Mouse (Mus musculus) small intestine, adult 2 months (tissue): ENCODE data around the gene 1700066M21Rik. TPM values are rescaled to one million over a fixed set of nuclear protein-coding genes. Genes with fewer than 3 reads are reported as not detected.

Experiments
- H3K27ac ChIP-seq: fragments of 200-500 bp; 2 replicates; pipeline ENCODE4 v1.5.1; 2012; ENCODE audit warnings: low read depth, low read length, control low read depth, inconsistent platforms; ENCODE audit not compliant: insufficient read depth
- H3K27me3 ChIP-seq: fragments of 200-500 bp; 2 replicates; pipeline ENCODE4 v1.6.1; 2012; ENCODE audit warnings: mild to moderate bottlenecking, moderate library complexity, low read length, inconsistent platforms; ENCODE audit not compliant: control insufficient read depth, insufficient read depth
- H3K36me3 ChIP-seq: fragments of 200-500 bp; 2 replicates; pipeline ENCODE4 v1.6.1; 2012; ENCODE audit warnings: mild to moderate bottlenecking, low read length, control low read depth, inconsistent platforms; ENCODE audit not compliant: control insufficient read depth, insufficient read depth
- H3K4me1 ChIP-seq: fragments of 200-500 bp; 2 replicates; pipeline ENCODE4 v1.6.1; 2012; ENCODE audit warnings: low read length, inconsistent platforms, mixed read lengths; ENCODE audit not compliant: control insufficient read depth, insufficient read depth, insufficient read length
- H3K4me3 ChIP-seq: fragments of 200-500 bp; 2 replicates; pipeline ENCODE4 v1.5.1; 2012; ENCODE audit warnings: low read depth, mild to moderate bottlenecking, control low read depth, inconsistent platforms, low read length, moderate library complexity
- CTCF ChIP-seq: fragments of 200-500 bp; IDR thresholded peaks from 2 replicates; pipeline ENCODE4 v1.5.1; 2012; ENCODE audit warnings: low read depth, mild to moderate bottlenecking, control low read depth, inconsistent platforms, low read length, moderate library complexity, mixed read lengths; ENCODE audit not compliant: insufficient replicate concordance, insufficient read length; ENCODE audit errors: extremely low read depth
- POLR2A ChIP-seq: fragments of 200-500 bp; IDR thresholded peaks from 2 replicates; pipeline ENCODE4 v1.6.1; 2012; ENCODE audit warnings: low read depth, mild to moderate bottlenecking, control low read depth, inconsistent platforms, low read length, moderate library complexity
- WGBS: fragments of 180-500 bp; shearing (Covaris S2); methylation state at CpG from one replicate; pipeline ENCODE4 v1.1.7; 2018; 5-methylcytosine and 5-hydroxymethylcytosine counted together
- polyA plus RNA-seq: library from polyadenylated mRNA; depleted of rRNA; stranded (reverse); fragments of >200 nt; gene quantifications from 2 replicates; pipeline ENCODE4 v1.2.3, GENCODE M21; 2012

Gene 1700066M21Rik
- polyA plus RNA-seq, 1 experiment = 10.2 TPM

DNA sequence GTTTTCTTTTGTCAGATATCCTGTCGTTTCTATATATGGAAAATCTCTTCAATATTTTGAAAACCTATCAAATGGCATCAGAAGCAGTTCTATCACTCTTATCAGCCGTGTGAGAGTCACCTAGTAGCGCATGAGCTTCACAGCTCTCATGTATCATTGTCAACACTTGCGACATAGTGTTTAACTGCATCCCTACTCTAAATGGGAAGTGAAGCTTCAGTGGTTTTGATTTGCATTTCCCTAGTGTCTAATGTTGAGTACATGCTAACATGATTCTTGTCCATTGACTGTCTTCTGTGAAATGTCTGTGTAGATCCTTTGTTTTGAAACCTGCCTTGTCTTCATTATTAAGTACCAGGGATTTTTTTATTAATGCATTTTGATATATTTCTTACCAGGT lies 7.0 kb upstream of the 1700066M21Rik start:
- Histone ChIP-seq H3K27me3 (no peaks in the 10 kb centered on the region), H3K4me3 (no peak overlapping the region), H3K36me3 (no peaks in the 10 kb centered on the region), H3K27ac (no peak overlapping the region), H3K4me1 (no peaks in the 10 kb centered on the region)
- TF ChIP-seq POLR2A (no peak), CTCF (no peak)
- 73% methylated on average over 4 of the region's 4 CpGs for WGBS

DNA sequence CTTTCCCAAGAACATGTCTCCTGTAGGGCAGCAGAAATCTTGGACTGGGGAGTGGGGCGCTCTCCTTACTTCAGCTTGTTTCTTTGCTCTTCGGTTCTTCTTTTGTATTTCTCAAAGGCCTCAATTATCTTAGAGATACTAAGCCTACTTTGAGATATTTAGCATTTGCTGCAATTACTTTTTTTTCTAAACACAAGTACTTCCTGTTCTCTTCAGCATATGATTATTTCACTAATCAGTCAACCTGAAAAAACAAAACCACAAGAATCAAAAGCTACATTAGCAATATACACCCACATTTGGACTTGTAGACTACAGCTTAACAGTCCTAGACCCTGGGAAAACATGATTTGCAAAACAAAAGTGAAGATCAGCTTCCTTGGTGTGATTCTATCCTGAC lies 2.1 kb upstream of the 1700066M21Rik start:
- TF ChIP-seq POLR2A (no peak), CTCF (no peak)
- Histone ChIP-seq H3K36me3 (no peaks in the 10 kb centered on the region), H3K27ac (no peak overlapping the region), H3K27me3 (no peaks in the 10 kb centered on the region), H3K4me1 (no peaks in the 10 kb centered on the region), H3K4me3 (no peak overlapping the region)
- 93% methylated on average over 2 of the region's 2 CpGs for WGBS

DNA sequence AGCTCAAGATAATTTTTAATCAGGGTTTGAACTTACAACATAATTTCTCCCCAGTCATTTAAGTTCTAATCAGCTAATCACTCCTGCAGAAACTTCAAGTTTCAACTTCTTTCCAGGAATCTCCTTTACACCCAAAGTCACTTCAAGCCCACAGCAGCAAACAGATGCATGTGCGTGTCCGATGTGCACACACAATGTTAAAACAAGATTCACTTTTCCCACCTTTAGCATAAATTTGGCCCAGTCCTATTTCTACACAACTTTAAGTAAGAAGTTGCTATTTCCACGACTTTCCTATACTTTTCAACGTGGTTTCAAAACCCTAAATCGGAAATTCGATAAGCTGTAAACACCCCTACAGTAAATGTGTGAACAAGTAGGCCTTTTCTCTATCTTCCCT lies 614 bp upstream of the 1700066M21Rik start:
- Histone ChIP-seq H3K27me3 (no peaks in the 10 kb centered on the region), H3K4me1 (no peaks in the 10 kb centered on the region), H3K36me3 (no peaks in the 10 kb centered on the region), H3K4me3 (no peak overlapping the region), H3K27ac (no peak overlapping the region)
- TF ChIP-seq CTCF = no peak
- TF ChIP-seq POLR2A = no peak
- 59% methylated on average over 6 of the region's 6 CpGs for WGBS

DNA sequence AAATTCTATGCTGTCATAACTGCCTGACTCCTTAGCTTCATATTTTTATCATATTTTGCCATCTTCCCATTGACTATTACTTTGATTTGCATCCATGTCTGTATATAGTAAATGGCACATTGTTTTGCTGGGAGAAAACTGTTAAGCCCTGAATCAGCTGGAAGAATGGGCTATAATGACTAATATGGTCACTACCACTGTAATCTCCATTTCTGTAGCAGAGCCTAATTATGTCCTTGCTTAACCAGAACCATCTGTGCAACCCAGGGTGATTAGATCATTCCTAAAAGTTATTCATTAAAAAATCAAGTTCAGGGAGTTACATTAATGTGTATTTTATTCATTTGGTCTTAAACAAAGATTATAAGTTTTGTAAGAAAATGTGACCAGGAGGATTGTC lies 9.1 kb downstream of the 1700066M21Rik start:
- Histone ChIP-seq H3K27ac (no peak overlapping the region), H3K36me3 (peaks cover 11% of the 10 kb centered on the region; the same call in 1 of the 2 replicates), H3K4me3 (no peak overlapping the region)

DNA sequence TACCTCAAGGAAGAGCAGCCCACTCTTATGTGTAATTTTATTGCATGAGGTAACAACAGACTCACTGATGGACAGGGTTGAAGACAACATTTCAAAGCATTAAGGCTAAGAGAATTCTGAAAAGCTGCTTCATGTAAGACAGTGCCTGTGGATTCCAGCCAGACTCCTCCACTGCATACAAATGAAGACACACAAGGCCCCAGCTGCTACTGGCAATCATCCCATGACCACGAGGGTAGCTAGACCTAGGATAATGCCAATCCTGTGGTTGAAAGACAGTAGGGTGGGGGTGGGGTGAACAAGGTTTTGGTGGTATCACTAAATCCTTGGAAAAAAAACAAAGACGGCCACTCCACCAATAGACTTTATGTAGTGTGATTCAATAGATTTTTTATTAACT lies 10.5 kb downstream of the 1700066M21Rik start:
- WGBS = 70% methylated on average over 2 of the region's 2 CpGs
- no peaks in the 10 kb centered on the region for H3K4me1 ChIP-seq
- H3K36me3 ChIP-seq = peaks cover 12% of the 10 kb centered on the region; the same call in 1 of the 2 replicates

More for the DNA sequence above, 9.1 kb downstream of the 1700066M21Rik start:
- TF ChIP-seq POLR2A (no peak), CTCF (no peak)
- Histone ChIP-seq H3K4me1 (no peaks in the 10 kb centered on the region), H3K27me3 (no peaks in the 10 kb centered on the region)

DNA sequence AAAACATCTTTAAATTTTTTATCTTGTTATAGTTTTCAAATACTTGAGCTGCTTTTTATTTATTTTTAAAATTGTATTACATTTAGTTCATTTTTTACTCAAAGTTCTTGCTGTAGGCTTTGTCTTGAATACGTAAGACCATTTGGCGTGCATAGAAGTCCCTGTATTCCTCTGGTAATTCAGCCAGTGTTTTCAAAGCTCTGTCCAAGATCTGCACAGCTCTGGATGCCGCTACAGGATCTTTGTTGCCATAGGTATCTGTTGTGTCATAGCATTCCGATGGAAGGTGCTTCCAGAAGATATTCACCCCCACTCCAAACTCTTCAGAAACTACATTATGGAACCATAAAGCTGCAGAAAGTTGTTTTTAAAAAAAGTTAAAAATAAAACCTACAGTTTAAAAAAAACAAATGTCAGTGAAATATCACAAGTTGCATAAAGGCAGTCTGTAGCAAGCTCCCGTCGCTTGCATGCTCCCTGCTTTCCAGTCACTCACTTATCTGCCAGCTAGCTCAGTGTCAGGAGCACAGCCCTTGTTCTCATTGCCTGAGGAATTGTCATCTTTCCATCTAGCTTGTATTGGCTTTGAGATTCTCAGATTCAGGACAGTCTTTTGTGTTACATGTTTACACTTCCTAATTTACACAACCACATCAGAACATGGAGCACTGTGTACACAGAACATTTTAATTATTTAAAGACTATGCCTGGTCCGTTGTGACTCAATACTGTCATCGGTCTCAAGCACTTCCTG lies 11.2 kb downstream of the 1700066M21Rik start:
- Histone ChIP-seq H3K4me1 (no peaks in the 10 kb centered on the region), H3K4me3 (no peak overlapping the region), H3K36me3 (peaks cover 18% of the 10 kb centered on the region), H3K27ac (no peak overlapping the region), H3K27me3 (no peaks in the 10 kb centered on the region)
- TF ChIP-seq POLR2A (no peak), CTCF (no peak)
- WGBS = 93% methylated on average over 8 of the region's 8 CpGs

More for the DNA sequence above, 10.5 kb downstream of the 1700066M21Rik start:
- no peak overlapping the region for H3K4me3 ChIP-seq
- H3K27ac ChIP-seq = no peak overlapping the region
- no peaks in the 10 kb centered on the region for H3K27me3 ChIP-seq
- TF ChIP-seq POLR2A = no peak
- TF ChIP-seq CTCF = no peak

DNA sequence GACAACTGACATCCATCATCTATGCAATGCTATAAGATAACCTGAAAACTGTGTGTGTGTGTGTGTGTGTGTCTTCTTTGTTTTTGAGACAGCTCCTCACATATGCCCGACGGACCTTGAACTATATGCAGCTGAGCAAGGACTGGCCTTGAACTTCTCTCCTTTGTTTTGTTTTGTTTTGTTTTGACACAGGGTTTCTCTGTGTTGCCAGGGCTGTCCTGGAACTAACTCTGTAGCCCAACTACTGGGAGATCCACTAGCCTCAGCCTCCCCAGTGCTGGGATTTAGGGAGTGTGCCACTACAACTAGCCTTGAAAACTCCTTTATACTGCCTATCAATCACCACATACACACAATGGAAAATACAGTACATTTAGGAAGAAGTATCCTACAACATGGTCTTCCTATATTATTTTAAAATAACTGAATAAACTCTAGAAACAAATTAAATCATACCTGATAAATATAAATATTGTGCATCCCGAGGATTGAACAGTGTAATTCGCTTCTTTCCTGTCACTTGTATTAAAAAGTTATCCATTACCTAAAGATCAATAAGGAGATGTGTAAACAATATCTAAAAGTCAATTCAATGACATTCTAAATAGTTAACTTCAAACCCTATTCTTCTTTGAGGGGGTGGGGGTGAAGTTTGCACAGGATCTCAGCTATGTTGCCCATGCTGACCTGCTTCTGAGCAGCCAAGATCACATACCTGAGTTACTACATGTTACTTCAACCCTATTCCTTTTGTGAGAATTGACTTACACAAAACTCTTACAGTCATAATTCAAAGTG lies 13.8 kb downstream of the 1700066M21Rik start:
- no peaks in the 10 kb centered on the region for H3K4me1 ChIP-seq
- peaks cover 24% of the 10 kb centered on the region for H3K36me3 ChIP-seq
- no peak overlapping the region for H3K4me3 ChIP-seq
- H3K27ac ChIP-seq = no peak overlapping the region
- no peaks in the 10 kb centered on the region for H3K27me3 ChIP-seq
- TF ChIP-seq POLR2A = no peak
- TF ChIP-seq CTCF = no peak
- WGBS = 86% methylated on average over 4 of the region's 4 CpGs
